Comparison of ENCODE assay signal across 8 mouse cellular contexts in genomic region chr10:75061341-75062188, GRCm38 (mm10). TPM values are rescaled to one million over a fixed set of nuclear protein-coding genes. Genes with fewer than 3 reads are reported as not detected.
DNase-seq lines count a peak whose midpoint lies in the region; ATAC-seq and TF ChIP-seq lines count a peak whose summit lies in the region.

No protein-coding gene starts in this region.

- H3K4me1 ChIP-seq in erythroblast, embryonic 14.5 days (ENCODE audit: control insufficient read depth): peaks cover 17% of the 10 kb centered on the region
- peaks cover 11 to 69% of the 10 kb centered on the region in 2 experiments for H3K4me1 ChIP-seq in CH12.LX (ENCODE audit: control insufficient read depth in 1 of 2, insufficient read depth in 2 of 2)
- peaks cover 76% of the 10 kb centered on the region for H3K4me1 ChIP-seq in embryonic facial prominence, embryonic 10.5 days
- peaks cover 74% of the 10 kb centered on the region for H3K4me1 ChIP-seq in hindbrain, embryonic 12.5 days
- H3K4me1 ChIP-seq in limb, embryonic 15.5 days: peaks cover 49% of the 10 kb centered on the region
- peaks cover 51% of the 10 kb centered on the region for H3K4me1 ChIP-seq in neural tube, embryonic 14.5 days (ENCODE audit: control insufficient read depth, insufficient read depth, low read length)

- peaks cover 5% of the 10 kb centered on the region; the same call in 1 of the 2 replicates for H3K9me3 ChIP-seq in erythroblast, embryonic 14.5 days (ENCODE audit: control insufficient read depth, low read length)
- H3K9me3 ChIP-seq in CH12.LX (replicated peaks; ENCODE audit: low read length): no peaks in the 10 kb centered on the region
- H3K9me3 ChIP-seq in embryonic facial prominence, embryonic 10.5 days: no peaks in the 10 kb centered on the region
- no peaks in the 10 kb centered on the region for H3K9me3 ChIP-seq in hindbrain, embryonic 12.5 days (replicated peaks)
- no peaks in the 10 kb centered on the region for H3K9me3 ChIP-seq in limb, embryonic 15.5 days
- H3K9me3 ChIP-seq in neural tube, embryonic 14.5 days (ENCODE audit: control insufficient read depth, low read length): no peaks in the 10 kb centered on the region

- 2% methylated on average over 71 of the region's 71 CpGs for WGBS in embryonic facial prominence, embryonic 10.5 days
- 2% methylated on average over 71 of the region's 71 CpGs for WGBS in hindbrain, embryonic 12.5 days
- 2% methylated on average over 71 of the region's 71 CpGs for WGBS in limb, embryonic 15.5 days
- 2% methylated on average over 61 of the region's 71 CpGs for WGBS in neural tube, embryonic 14.5 days

- H3K4me3 ChIP-seq in erythroblast, embryonic 14.5 days (replicated peaks): peak overlapping the region; percentile 58
- H3K4me3 ChIP-seq in CH12.LX (replicated peaks in 1 of 3; ENCODE audit: low read depth in 2 of 3, low read length in 2 of 3, poor library complexity in 1 of 3): peak overlapping the region; percentile 49 to 85 (median 76)
- H3K4me3 ChIP-seq in embryonic facial prominence, embryonic 10.5 days: peak overlapping the region; percentile 88
- peak overlapping the region; percentile 89 for H3K4me3 ChIP-seq in hindbrain, embryonic 12.5 days
- H3K4me3 ChIP-seq in limb, embryonic 15.5 days: peak overlapping the region; percentile 88
- H3K4me3 ChIP-seq in neural tube, embryonic 14.5 days (ENCODE audit: low read depth, low read length): peak overlapping the region; percentile 90

- TF ChIP-seq POLR2A in CH12.LX (IDR thresholded peaks at IDR 0.05; ENCODE audit: low read depth, low read length): no peak

- dilution Hi-C loops in CH12.LX (cut with MboI; ENCODE audit: extremely low pct_ligation_motif_present, extremely low pct_unique_long_range_greater_than_20kb, low sequenced_read_pairs): no loop called here

- no peaks in the 10 kb centered on the region for H3K36me3 ChIP-seq in erythroblast, embryonic 14.5 days (ENCODE audit: control insufficient read depth)
- peaks cover 4 to 35% of the 10 kb centered on the region in 2 experiments for H3K36me3 ChIP-seq in CH12.LX (replicated peaks in 1 of 2; ENCODE audit: control insufficient read depth in 1 of 2, insufficient read depth in 1 of 2, low read length in 1 of 2)
- peaks cover 31% of the 10 kb centered on the region for H3K36me3 ChIP-seq in embryonic facial prominence, embryonic 10.5 days (replicated peaks)
- 0 out of 2 replicates have a peak, but pooled peaks cover 5% of the 10 kb centered on the region for H3K36me3 ChIP-seq in hindbrain, embryonic 12.5 days
- peaks cover 5% of the 10 kb centered on the region; the same call in 1 of the 2 replicates for H3K36me3 ChIP-seq in limb, embryonic 15.5 days
- no peaks in the 10 kb centered on the region for H3K36me3 ChIP-seq in neural tube, embryonic 14.5 days (ENCODE audit: control insufficient read depth, insufficient read depth, low read length)

- H3K27me3 ChIP-seq in erythroblast, embryonic 14.5 days (ENCODE audit: control insufficient read depth): peaks cover 47% of the 10 kb centered on the region
- H3K27me3 ChIP-seq in CH12.LX (replicated peaks): no peaks in the 10 kb centered on the region
- H3K27me3 ChIP-seq in embryonic facial prominence, embryonic 10.5 days (replicated peaks; ENCODE audit: low read depth, poor library complexity, severe bottlenecking): peaks cover 21% of the 10 kb centered on the region
- no peaks in the 10 kb centered on the region for H3K27me3 ChIP-seq in hindbrain, embryonic 12.5 days
- H3K27me3 ChIP-seq in limb, embryonic 15.5 days: no peaks in the 10 kb centered on the region
- H3K27me3 ChIP-seq in neural tube, embryonic 14.5 days (ENCODE audit: control insufficient read depth, insufficient read depth, low read length): no peaks in the 10 kb centered on the region; the same call in 1 of the 2 replicates

- no peak for ATAC-seq in erythroblast, adult 5-6 weeks (replicated peaks; ENCODE audit: low FRiP score, poor library complexity, severe bottlenecking)
- no peak for ATAC-seq in hindbrain, embryonic 12.5 days (ENCODE audit: low FRiP score)
- ATAC-seq in limb, embryonic 15.5 days (ENCODE audit: insufficient number of reproducible peaks, low FRiP score, low TSS enrichment, low read depth): no peak
- ATAC-seq in neural tube, embryonic 14.5 days (ENCODE audit: low read depth): no peak

- no peak for TF ChIP-seq CTCF in CH12.LX (conservative IDR thresholded peaks at IDR 0.05 in 1 of 2, IDR thresholded peaks at IDR 0.05 in 1 of 2; ENCODE audit: low read depth in 2 of 2, low read length in 2 of 2)

- peak overlapping the region; percentile 49; the same call in 1 of the 2 replicates for H3K9ac ChIP-seq in CH12.LX (ENCODE audit: insufficient read depth, low read depth)
- H3K9ac ChIP-seq in hindbrain, embryonic 12.5 days: peak overlapping the region; percentile 93
- H3K9ac ChIP-seq in limb, embryonic 15.5 days: peak overlapping the region; percentile 63
- H3K9ac ChIP-seq in neural tube, embryonic 14.5 days (replicated peaks; ENCODE audit: low read depth, low read length): peak overlapping the region; percentile 85

- in situ Hi-C loops in CH12.LX (cut with MboI; ENCODE audit: low pct_ligation_motif_present, low pct_unique_long_range_greater_than_20kb, low sequenced_read_pairs): loop anchor here (5.0 kb wide), 1 partner anchor 91 kb away; no protein-coding TSS in a partner anchor

- no peak for DNase-seq in CH12.LX (ENCODE audit: extremely low read depth)
- peak; percentile 51 for DNase-seq in embryonic facial prominence, embryonic 10.5 days (ENCODE audit: low spot score)
- DNase-seq in frontal cortex, postnatal 36 days (ENCODE audit: low spot score in 2 of 2): no peak

- TF ChIP-seq EP300 in CH12.LX (IDR thresholded peaks at IDR 0.05; ENCODE audit: low read length): no peak

- peak overlapping the region; percentile 53 for H3K4me2 ChIP-seq in CH12.LX (ENCODE audit: insufficient read depth, low read depth, poor library complexity, severe bottlenecking)
- peak overlapping the region; percentile 92 for H3K4me2 ChIP-seq in hindbrain, embryonic 12.5 days (replicated peaks)
- H3K4me2 ChIP-seq in limb, embryonic 15.5 days: peak overlapping the region; percentile 87
- peak overlapping the region; percentile 97 for H3K4me2 ChIP-seq in neural tube, embryonic 14.5 days (ENCODE audit: low read depth, low read length)

- TF ChIP-seq RAD21 in CH12.LX (IDR thresholded peaks at IDR 0.05; ENCODE audit: low read depth, low read length): no peak

- H3K79me2 ChIP-seq in CH12.LX (replicated peaks; ENCODE audit: control insufficient read depth, extremely low read depth, insufficient read depth, poor library complexity, severe bottlenecking): peaks cover 36% of the 10 kb centered on the region

- H3K27ac ChIP-seq in CH12.LX (ENCODE audit: insufficient read depth, low read depth): no peak overlapping the region
- peak overlapping the region; percentile 90 for H3K27ac ChIP-seq in embryonic facial prominence, embryonic 10.5 days (replicated peaks)
- H3K27ac ChIP-seq in hindbrain, embryonic 12.5 days: peak overlapping the region; percentile 92
- H3K27ac ChIP-seq in limb, embryonic 15.5 days: 0 out of 2 replicates have a peak overlapping the region, but pooled peaks have one; percentile 69
- H3K27ac ChIP-seq in neural tube, embryonic 14.5 days (ENCODE audit: low read depth, low read length): peak overlapping the region; percentile 90

TF ChIP-seq in CH12.LX, 34 proteins besides CTCF, POLR2A, EP300 and RAD21 (continues in another document):
- no peak for TF ChIP-seq SMC3 (IDR thresholded peaks at IDR 0.05; ENCODE audit: low read depth, low read length)
- TF ChIP-seq UBTF (IDR thresholded peaks at IDR 0.05; ENCODE audit: low read depth, low read length): peak; percentile 47; the same call in 1 of the 2 replicates
- no peak for TF ChIP-seq BHLHE40 (IDR thresholded peaks at IDR 0.05; ENCODE audit: low read depth, low read length)

RNA-seq across cellular contexts. Expression of gene Bcr, which starts 1.2 kb away (rescaled TPM):
- 0.03 and 0.11 TPM in 2 replicates for polyA plus RNA-seq in erythroblast, embryonic 14.5 days (2012)
- total RNA-seq in erythroblast, adult 5-6 weeks (2015; ENCODE audit: low replicate concordance): 2.7 and 3.7 TPM in 2 replicates
- 2.3 and 4.9 TPM in 2 replicates for total RNA-seq in erythroblast, adult 5-6 weeks (2017; ENCODE audit: low replicate concordance)
- total RNA-seq in CH12.LX (2012; rRNA removed) (18.2 and 22.1 TPM in 2 replicates), CH12.LX (2014; rRNA removed) (4.0 and 4.3 TPM in 2 replicates)
- polyA plus RNA-seq in CH12.LX (2012; ENCODE audit: insufficient read length, low read depth): 18.6 and 20.0 TPM in 2 replicates
- 8.1 and 9.1 TPM in 2 replicates for polyA plus RNA-seq in embryonic facial prominence, embryonic 10.5 days (2016; fragmentation: Nextera tagmentation; extraction: Ambion mirVana)
- 11.4 and 14.0 TPM in 2 replicates for polyA plus RNA-seq in hindbrain, embryonic 12.5 days (2016; fragmentation: Nextera tagmentation; extraction: Ambion mirVana)
- 7.5 and 7.6 TPM in 2 replicates for polyA plus RNA-seq in limb, embryonic 15.5 days (2015; fragmentation: Nextera tagmentation; extraction: Ambion mirVana)
- polyA plus RNA-seq in neural tube, embryonic 14.5 days (2014; fragmentation: Nextera tagmentation; extraction: Ambion mirVana): 23.3 and 26.4 TPM in 2 replicates

RNA-seq across cellular contexts. Expression of gene Rab36, which starts 24.7 kb away (rescaled TPM):
- polyA plus RNA-seq in erythroblast, embryonic 14.5 days (2012): not detected in 2 replicates
- 1.3 TPM in 1 of 2 replicates, not detected in the other for total RNA-seq in erythroblast, adult 5-6 weeks (2015; ENCODE audit: low replicate concordance)
- total RNA-seq in erythroblast, adult 5-6 weeks (2017; ENCODE audit: low replicate concordance): 1.4 TPM in 1 of 2 replicates, not detected in the other
- total RNA-seq in CH12.LX (2012; rRNA removed) (0.59 and 0.67 TPM in 2 replicates), CH12.LX (2014; rRNA removed) (0.07 and 0.34 TPM in 2 replicates)
- polyA plus RNA-seq in CH12.LX (2012; ENCODE audit: insufficient read length, low read depth): 1.2 and 1.5 TPM in 2 replicates
- polyA plus RNA-seq in embryonic facial prominence, embryonic 10.5 days (2016; fragmentation: Nextera tagmentation; extraction: Ambion mirVana): 10.5 and 13.1 TPM in 2 replicates
- polyA plus RNA-seq in hindbrain, embryonic 12.5 days (2016; fragmentation: Nextera tagmentation; extraction: Ambion mirVana): 12.3 and 13.3 TPM in 2 replicates
- 6.3 and 6.7 TPM in 2 replicates for polyA plus RNA-seq in limb, embryonic 15.5 days (2015; fragmentation: Nextera tagmentation; extraction: Ambion mirVana)
- 13.9 and 18.8 TPM in 2 replicates for polyA plus RNA-seq in neural tube, embryonic 14.5 days (2014; fragmentation: Nextera tagmentation; extraction: Ambion mirVana)

RNA-seq across cellular contexts. Expression of gene Rsph14, which starts 29.2 kb away (rescaled TPM):
- polyA plus RNA-seq in erythroblast, embryonic 14.5 days (2012): not detected in 2 replicates
- total RNA-seq in erythroblast, adult 5-6 weeks (2015; ENCODE audit: low replicate concordance): not detected in 2 replicates
- not detected in 2 replicates for total RNA-seq in erythroblast, adult 5-6 weeks (2017; ENCODE audit: low replicate concordance)
- total RNA-seq in CH12.LX (2012; rRNA removed) (0.13 TPM in 1 of 2 replicates, not detected in the other), CH12.LX (2014; rRNA removed) (not detected in 2 replicates)
- polyA plus RNA-seq in CH12.LX (2012; ENCODE audit: insufficient read length, low read depth): not detected in 2 replicates
- polyA plus RNA-seq in embryonic facial prominence, embryonic 10.5 days (2016; fragmentation: Nextera tagmentation; extraction: Ambion mirVana): not detected in 2 replicates
- 0.57 and 0.67 TPM in 2 replicates for polyA plus RNA-seq in hindbrain, embryonic 12.5 days (2016; fragmentation: Nextera tagmentation; extraction: Ambion mirVana)
- polyA plus RNA-seq in limb, embryonic 15.5 days (2015; fragmentation: Nextera tagmentation; extraction: Ambion mirVana): not detected in 2 replicates
- 0.33 TPM in 1 of 2 replicates, not detected in the other for polyA plus RNA-seq in neural tube, embryonic 14.5 days (2014; fragmentation: Nextera tagmentation; extraction: Ambion mirVana)
